Mouse (Mus musculus) liver, embryonic 14.5 days (tissue): ENCODE data around the gene Dlg2. TPM values are rescaled to one million over a fixed set of nuclear protein-coding genes. Genes with fewer than 3 reads are reported as not detected.

Source experiments
- ATAC-seq: fragments of 200-750 bp; cut with Nextera tagmentation; 2 replicates; pipeline ENCODE4 v1.8.0; 2017; ENCODE audit warnings: moderate number of reproducible peaks, mild to moderate bottlenecking, moderate library complexity; ENCODE audit not compliant: insufficient read depth
- DNase-seq, 3 experiments: peaks; one replicate each; pipeline ENCODE4 v3.0.0-alpha.2; 2012 to 2013; ENCODE audit warnings: low read depth in 3 of 3, low spot score in 3 of 3
- H3K27ac ChIP-seq: fragments of 300-500 bp; sonication (generic); 2 replicates; pipeline ENCODE4 v1.5.1; 2014; ENCODE audit warnings: moderate library complexity, mild to moderate bottlenecking, control low read depth, inconsistent platforms
- H3K27me3 ChIP-seq: fragments of 300-500 bp; sonication (generic); 2 replicates; pipeline ENCODE4 v1.6.1; 2014; ENCODE audit warnings: mild to moderate bottlenecking, low read length, moderate library complexity; ENCODE audit not compliant: control insufficient read depth, insufficient read depth
- H3K36me3 ChIP-seq: fragments of 300-500 bp; sonication (generic); replicated peaks from 2 replicates; pipeline ENCODE4 v1.6.1; 2014; ENCODE audit warnings: low read depth; ENCODE audit not compliant: control insufficient read depth, insufficient read depth
- H3K4me1 ChIP-seq, 2 experiments: fragments of 200-500 bp in 1 of 2; fragments of 300-500 bp in 1 of 2; sonication (generic) in 1 of 2; replicated peaks; 2 replicates each; pipeline ENCODE4 v1.6.1; 2012 to 2014; ENCODE audit warnings: antibody characterized with exemption in 1 of 2, inconsistent platforms in 1 of 2, low read length in 1 of 2; ENCODE audit not compliant: control insufficient read depth in 2 of 2, insufficient read depth in 2 of 2
- H3K4me2 ChIP-seq: fragments of 300-500 bp; sonication (generic); 2 replicates; pipeline ENCODE4 v1.6.1; 2014; ENCODE audit warnings: low read depth, mild to moderate bottlenecking, control low read depth, moderate library complexity
- H3K4me3 ChIP-seq, 2 experiments: fragments of 200-500 bp in 1 of 2; fragments of 300-500 bp in 1 of 2; sonication (generic) in 1 of 2; 2 replicates each; pipeline ENCODE4 v1.5.1; 2012 to 2014; ENCODE audit warnings: low read depth in 2 of 2, low read length in 2 of 2, mild to moderate bottlenecking in 2 of 2, control low read depth in 1 of 2, inconsistent platforms in 1 of 2, moderate library complexity in 1 of 2; ENCODE audit not compliant: insufficient read depth in 1 of 2
- H3K9ac ChIP-seq: fragments of 300-500 bp; sonication (generic); replicated peaks from 2 replicates; pipeline ENCODE4 v1.6.1; 2014; ENCODE audit warnings: mild to moderate bottlenecking, control low read depth, moderate library complexity
- H3K9me3 ChIP-seq: fragments of 300-500 bp; sonication (generic); 2 replicates; pipeline ENCODE4 v1.6.1; 2016; ENCODE audit warnings: low read length, mixed read lengths; ENCODE audit not compliant: control insufficient read depth
- CTCF ChIP-seq: IDR thresholded peaks from 2 replicates; pipeline ENCODE4 v1.5.1; 2016; ENCODE audit warnings: antibody characterized with exemption, low read depth, control low read depth
- EP300 ChIP-seq: IDR thresholded peaks from 2 replicates; pipeline ENCODE4 v1.6.1; 2016; ENCODE audit warnings: antibody characterized with exemption, low read depth
- WGBS: fragments of 180-500 bp; shearing (Covaris S2); extraction: QIAGEN DNeasy Blood & Tissue Kit; methylation state at CpG from one replicate; pipeline ENCODE4 v1.1.7; 2014; ENCODE audit not compliant: insufficient replicate concordance; 5-methylcytosine and 5-hydroxymethylcytosine counted together
- polyA plus RNA-seq, 2 experiments: library from polyadenylated mRNA; depleted of rRNA in 1 of 2; stranded (reverse) in 1 of 2; unstranded in 1 of 2; fragments of >200 nt; fragmentation: Nextera tagmentation in 1 of 2; extraction: Ambion mirVana in 1 of 2; gene quantifications; 2 replicates each; pipeline versions ENCODE4 v1.2.1 to v1.2.3; 2012 to 2014

Dlg2 gene
- polyA plus RNA-seq, 2 experiments, result 0.33 to 0.44 TPM

DNA sequence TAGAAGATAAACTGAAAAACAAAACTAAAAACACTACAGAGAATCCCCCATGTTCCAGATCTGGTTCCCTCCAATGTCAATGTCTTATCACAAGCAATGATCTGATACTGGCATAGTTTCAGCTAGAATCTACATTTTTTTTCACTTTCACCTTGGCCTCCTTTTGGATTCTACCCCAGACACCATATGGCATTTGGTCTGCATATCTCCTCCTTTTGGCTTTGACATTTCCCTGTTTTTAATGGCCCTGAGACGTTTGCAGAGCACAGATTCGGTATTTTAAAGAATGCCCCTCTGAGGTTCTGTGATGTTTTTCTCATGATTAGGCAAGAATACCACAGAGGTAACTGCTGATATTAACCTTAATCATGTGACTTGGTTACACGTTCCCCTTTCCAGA, 1984.8 kb downstream of the Dlg2 start:
- Histone ChIP-seq H3K4me1 (no peaks in the 10 kb centered on the region), H3K9me3 (no peaks in the 10 kb centered on the region), H3K27me3 (no peaks in the 10 kb centered on the region), H3K9ac (no peak overlapping the region), H3K27ac (no peak overlapping the region), H3K4me2 (no peak overlapping the region), H3K4me3 (no peak overlapping the region), H3K36me3 (no peaks in the 10 kb centered on the region)
- 32% methylated on average over 3 of the region's 3 CpGs for WGBS
- no peak for DNase-seq
- no peak for ATAC-seq
- TF ChIP-seq CTCF (no peak), EP300 (no peak)

DNA sequence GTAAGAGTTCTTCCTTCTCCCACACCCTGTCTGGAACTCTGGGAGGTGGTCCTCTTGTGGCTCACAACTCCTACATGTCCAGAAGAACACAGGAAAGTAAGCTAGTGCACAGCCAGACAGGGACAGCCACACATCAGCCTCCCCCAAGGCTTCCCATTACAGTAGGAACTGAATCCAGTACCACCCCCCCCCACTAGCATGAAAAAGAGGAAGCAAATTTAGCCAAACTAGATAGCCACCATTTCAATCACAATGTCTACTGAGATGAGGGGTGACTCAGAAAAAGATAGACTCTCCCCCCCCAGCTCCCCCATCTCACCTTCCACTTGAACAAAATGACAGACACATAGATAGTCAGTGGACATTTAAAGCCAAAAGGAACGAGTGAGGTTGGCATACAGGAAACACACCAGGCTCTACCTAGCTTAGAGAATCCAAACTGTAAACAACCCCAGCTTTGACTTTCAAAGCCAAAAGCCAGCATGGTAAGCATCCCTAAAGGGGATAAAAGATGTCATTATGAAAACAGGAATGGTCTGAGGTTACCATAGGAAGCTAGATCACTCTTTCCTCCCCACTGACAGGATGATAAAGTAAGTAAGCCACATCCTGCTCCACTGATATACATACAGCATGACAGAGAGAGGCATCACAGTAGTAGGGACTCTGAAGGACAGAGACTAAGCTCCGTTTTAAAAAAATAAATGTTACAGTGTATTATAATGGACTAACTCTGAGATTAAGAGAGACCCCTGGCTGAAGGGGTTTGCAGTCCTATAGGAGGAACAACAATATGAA, 1986.8 kb downstream of the Dlg2 start:
- no peaks in the 10 kb centered on the region for H3K9me3 ChIP-seq
- no peaks in the 10 kb centered on the region for H3K27me3 ChIP-seq
- H3K4me1 ChIP-seq, result no peaks in the 10 kb centered on the region
- no peak overlapping the region for H3K4me2 ChIP-seq
- no peak overlapping the region for H3K9ac ChIP-seq
- no peak for ATAC-seq
- TF ChIP-seq EP300 (no peak), CTCF (no peak)
- no peak overlapping the region for H3K27ac ChIP-seq
- 8% methylated on average over 2 of the region's 2 CpGs for WGBS
- no peaks in the 10 kb centered on the region for H3K36me3 ChIP-seq
- H3K4me3 ChIP-seq, result no peak overlapping the region
- DNase-seq, result no peak

DNA sequence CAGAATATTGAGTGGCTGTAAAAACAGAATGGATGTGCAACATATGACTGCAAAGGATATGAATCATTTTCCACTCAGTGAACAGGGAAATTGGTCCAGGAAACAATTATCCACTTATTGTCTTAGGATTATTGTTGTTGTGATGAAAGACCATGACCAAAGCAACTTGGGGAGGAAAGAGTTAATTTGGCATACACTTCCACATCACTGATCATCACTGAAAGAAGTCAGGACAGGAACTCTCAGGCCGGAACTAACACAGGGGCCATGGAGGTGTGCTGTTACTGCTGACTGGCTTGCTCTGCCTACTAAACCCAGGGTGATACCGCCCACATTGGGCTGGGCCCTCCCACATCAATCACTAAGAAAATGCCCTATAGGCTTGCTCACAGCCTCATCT, 1987.8 kb downstream of the Dlg2 start:
- 43% methylated on average over 2 of the region's 2 CpGs for WGBS
- TF ChIP-seq CTCF (no peak), EP300 (no peak)
- Histone ChIP-seq H3K9me3 (no peaks in the 10 kb centered on the region), H3K4me3 (no peak overlapping the region), H3K27ac (no peak overlapping the region), H3K9ac (no peak overlapping the region), H3K4me1 (no peaks in the 10 kb centered on the region), H3K4me2 (no peak overlapping the region), H3K36me3 (no peaks in the 10 kb centered on the region), H3K27me3 (no peaks in the 10 kb centered on the region)
- DNase-seq, result no peak
- no peak for ATAC-seq

DNA sequence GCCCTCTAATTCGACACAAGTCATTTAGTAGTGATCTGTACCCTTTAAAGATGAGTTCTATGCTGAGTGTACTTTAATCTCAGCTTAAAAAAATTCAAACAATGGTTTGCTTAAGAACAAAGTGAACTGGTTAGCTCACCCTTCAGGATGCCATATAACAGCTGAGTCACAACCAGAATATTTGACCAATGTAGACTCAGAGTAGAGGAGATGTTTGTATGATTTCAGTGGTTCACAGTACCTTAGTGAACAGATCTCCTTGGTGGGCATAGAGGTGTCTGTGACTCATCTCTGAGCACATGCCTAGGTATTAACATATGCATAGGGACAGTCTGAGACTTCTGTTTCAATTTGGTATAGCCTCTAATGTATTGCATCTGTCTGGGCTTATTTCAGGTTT, 2002.7 kb downstream of the Dlg2 start:
- no peaks in the 10 kb centered on the region for H3K36me3 ChIP-seq
- no peaks in the 10 kb centered on the region for H3K4me1 ChIP-seq
- DNase-seq (no peak), ATAC-seq (no peak)
- TF ChIP-seq EP300 (no peak), CTCF (no peak)
- no peak overlapping the region for H3K4me3 ChIP-seq
- H3K9me3 ChIP-seq, result no peaks in the 10 kb centered on the region
- no peak overlapping the region for H3K4me2 ChIP-seq
- H3K27me3 ChIP-seq, result no peaks in the 10 kb centered on the region
- no peak overlapping the region for H3K27ac ChIP-seq
- WGBS, result 29% methylated on average over 1 of the region's 1 CpGs
- no peak overlapping the region for H3K9ac ChIP-seq

DNA sequence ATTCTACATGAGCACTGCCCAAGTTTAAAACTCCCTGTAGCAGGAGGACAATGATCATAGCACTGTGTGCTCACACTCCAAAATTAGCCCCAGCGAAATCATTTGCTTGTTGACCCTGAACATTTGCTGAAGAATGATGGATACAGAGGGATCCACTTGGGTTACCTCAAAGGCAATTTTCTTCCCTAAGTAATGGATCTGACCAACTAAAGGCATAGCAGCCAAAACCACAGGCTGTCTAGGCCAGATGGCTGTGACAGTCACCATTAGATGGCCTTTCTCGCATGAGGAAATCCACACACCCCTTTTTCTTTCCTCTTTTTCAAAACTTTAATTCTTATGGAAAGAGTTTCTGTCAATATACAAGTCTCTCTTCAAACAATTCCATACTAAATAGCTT, 2003.3 kb downstream of the Dlg2 start:
- Histone ChIP-seq H3K27ac (no peak overlapping the region), H3K36me3 (no peaks in the 10 kb centered on the region), H3K27me3 (no peaks in the 10 kb centered on the region), H3K9me3 (no peaks in the 10 kb centered on the region), H3K9ac (no peak overlapping the region), H3K4me3 (no peak overlapping the region), H3K4me2 (no peak overlapping the region), H3K4me1 (no peaks in the 10 kb centered on the region)
- no peak for DNase-seq
- 62% methylated on average over 2 of the region's 2 CpGs for WGBS
- TF ChIP-seq CTCF (no peak), EP300 (no peak)
- no peak for ATAC-seq
